Mouse (Mus musculus) mouse trophoblast stem cell (cell line): Measurements from ENCODE around the gene Hist2h3c2.
"Not testable (repeated sequence)": the region's sequence is repeated elsewhere in the genome, so short reads cannot be mapped to it uniquely, and the experiment has no call there.

Source experiments
- in situ Hi-C, 2 experiments: fragments of 300-500 bp; cut with MseI, MboI; formaldehyde crosslinking; loops; 2 replicates in 1 of 2; 3 replicates in 1 of 2; pipeline ENCODE4 v1.15.1; 2025

The Hist2h3c2 gene

GRCm38 (mm10) chr3:96236834-96237334 lies 2.0 kb downstream of the Hist2h3c2 start:
- in situ Hi-C loops, result no loop called here

GRCm38 (mm10) chr3:96235836-96236235 lies 3.1 kb downstream of the Hist2h3c2 start:
- in situ Hi-C loops, result no loop called here

GRCm38 (mm10) chr3:96234914-96235313 lies 4.0 kb downstream of the Hist2h3c2 start:
- in situ Hi-C loops, result no loop called here

GRCm38 (mm10) chr3:96231758-96232120 lies 7.2 kb downstream of the Hist2h3c2 start:
- in situ Hi-C loops, result no loop called here

- in situ Hi-C loops, result no loop called here
These were observed 7.8 kb downstream of the Hist2h3c2 start for GRCm38 (mm10) chr3:96230910-96231757.

- in situ Hi-C loops, result no loop called here
These were observed 8.5 kb downstream of the Hist2h3c2 start for GRCm38 (mm10) chr3:96230404-96230803.

GRCm38 (mm10) chr3:96228828-96229227 lies 10.1 kb downstream of the Hist2h3c2 start:
- in situ Hi-C loops, result no loop called here

GRCm38 (mm10) chr3:96226695-96227648 lies 12.0 kb downstream of the Hist2h3c2 start:
- in situ Hi-C loops, result no loop called here

- in situ Hi-C loops, result no loop called here
These were observed 13.5 kb downstream of the Hist2h3c2 start for GRCm38 (mm10) chr3:96225421-96225820.

GRCm38 (mm10) chr3:96222774-96223173 lies 16.2 kb downstream of the Hist2h3c2 start:
- in situ Hi-C loops, result no loop called here

- in situ Hi-C loops, result no loop called here
These were observed 17.3 kb downstream of the Hist2h3c2 start for GRCm38 (mm10) chr3:96221640-96222038.

- in situ Hi-C loops, result no loop called here
These were observed 17.9 kb downstream of the Hist2h3c2 start, which contains the start of the genes Hist2h2ac and Hist2h2be for GRCm38 (mm10) chr3:96220765-96221639. Hist2h2ac (minus strand) TSS chr3:96220880. Hist2h2be (plus strand) TSS chr3:96221119.

GRCm38 (mm10) chr3:96220131-96220764 lies 18.7 kb downstream of the Hist2h3c2 start:
- in situ Hi-C loops, result not testable (repeated sequence)

GRCm38 (mm10) chr3:96219661-96220130 lies 19.2 kb downstream of the Hist2h3c2 start, which contains the start of the genes Bola1 and Hist2h2ab:
Bola1 (minus strand) TSS chr3:96219709.
Hist2h2ab (plus strand) TSS chr3:96219865.
- in situ Hi-C loops, result no loop called here

- in situ Hi-C loops, result no loop called here
These were observed 19.7 kb downstream of the Hist2h3c2 start for GRCm38 (mm10) chr3:96219191-96219641.

GRCm38 (mm10) chr3:96209242-96209641 lies 29.7 kb downstream of the Hist2h3c2 start:
- in situ Hi-C loops, result no loop called here

GRCm38 (mm10) chr3:96207819-96208218 lies 31.1 kb downstream of the Hist2h3c2 start:
- in situ Hi-C loops, result no loop called here

GRCm38 (mm10) chr3:96199731-96200130 lies 39.2 kb downstream of the Hist2h3c2 start:
- in situ Hi-C loops, result no loop called here

- in situ Hi-C loops, result not testable (repeated sequence)
These were observed 40.2 kb downstream of the Hist2h3c2 start for GRCm38 (mm10) chr3:96198601-96199251.

GRCm38 (mm10) chr3:96198181-96198580 lies 40.7 kb downstream of the Hist2h3c2 start:
- in situ Hi-C loops, result no loop called here
